Mouse (Mus musculus) urinary bladder, postnatal 36 days (tissue): ENCODE measurements at regions not wholly inside any gene's neighbourhood (a gene's known extent, or its start where the extent isn't known, plus 50 kb on each side); places are given as distances from the start of the nearest gene placed in this dataset.
"Not testable (repeated sequence)": the region's sequence is repeated elsewhere in the genome, so short reads cannot be mapped to it uniquely, and the experiment has no call there.

Source experiments
- DNase-seq, 2 experiments: peaks; one replicate each; pipeline ENCODE4 v3.0.0; 2022; ENCODE audit warnings: low spot score in 2 of 2, mixed read lengths in 1 of 2

- no peak for DNase-seq
These were observed 562.4 kb upstream of the 2610301B20Rik start for GRCm38 (mm10) chr4:10311886-10312285.

GRCm38 (mm10) chr4:10315144-10315543 lies 559.2 kb upstream of the 2610301B20Rik start:
- DNase-seq: no peak

- no peak for DNase-seq
These were observed 558.4 kb upstream of the 2610301B20Rik start for GRCm38 (mm10) chr4:10315875-10316274.

- DNase-seq: no peak
These were observed 530.2 kb upstream of the 2610301B20Rik start for GRCm38 (mm10) chr4:10344147-10344546.

GRCm38 (mm10) chr4:10351876-10352627 lies 522.2 kb upstream of the 2610301B20Rik start:
- no peak for DNase-seq

- DNase-seq: no peak
These were observed 516.7 kb upstream of the 2610301B20Rik start for GRCm38 (mm10) chr4:10357572-10357971.

GRCm38 (mm10) chr4:10389790-10390189 lies 484.5 kb upstream of the 2610301B20Rik start:
- no peak for DNase-seq

- DNase-seq: no peak
These were observed 477.0 kb upstream of the 2610301B20Rik start for GRCm38 (mm10) chr4:10397249-10397648.

- DNase-seq: no peak
These were observed 476.2 kb upstream of the 2610301B20Rik start for GRCm38 (mm10) chr4:10398075-10398474.

GRCm38 (mm10) chr4:10399649-10400048 lies 474.6 kb upstream of the 2610301B20Rik start:
- DNase-seq: no peak

GRCm38 (mm10) chr4:10402928-10403327 lies 471.4 kb upstream of the 2610301B20Rik start:
- DNase-seq: no peak

- DNase-seq: no peak
These were observed 469.9 kb upstream of the 2610301B20Rik start for GRCm38 (mm10) chr4:10404438-10404837.

GRCm38 (mm10) chr4:10405102-10405501 lies 469.2 kb upstream of the 2610301B20Rik start:
- DNase-seq: no peak

- DNase-seq: no peak
These were observed 460.0 kb upstream of the 2610301B20Rik start for GRCm38 (mm10) chr4:10414274-10414673.

- no peak for DNase-seq
These were observed 452.9 kb upstream of the 2610301B20Rik start for GRCm38 (mm10) chr4:10421354-10421753.

- no peak for DNase-seq
These were observed 439.9 kb upstream of the 2610301B20Rik start for GRCm38 (mm10) chr4:10434438-10434837.

- DNase-seq: not testable (repeated sequence)
These were observed 434.4 kb upstream of the 2610301B20Rik start for GRCm38 (mm10) chr4:10439921-10440320.

GRCm38 (mm10) chr4:10459603-10460002 lies 414.7 kb upstream of the 2610301B20Rik start:
- DNase-seq: no peak

GRCm38 (mm10) chr4:10480936-10481335 lies 393.4 kb upstream of the 2610301B20Rik start:
- DNase-seq: no peak

GRCm38 (mm10) chr4:10508163-10508821 lies 366.0 kb upstream of the 2610301B20Rik start:
- no peak for DNase-seq

GRCm38 (mm10) chr4:10510013-10510412 lies 364.3 kb upstream of the 2610301B20Rik start:
- no peak for DNase-seq

GRCm38 (mm10) chr4:10550711-10551305 lies 323.5 kb upstream of the 2610301B20Rik start:
- DNase-seq: no peak

- no peak for DNase-seq
These were observed 320.6 kb upstream of the 2610301B20Rik start for GRCm38 (mm10) chr4:10553724-10554123.
